Mouse (Mus musculus) thymus, adult 2 months (tissue): ENCODE data around the gene Hspb8.

Experiments
- CTCF ChIP-seq: fragments of 200-500 bp; IDR thresholded peaks from 2 replicates; pipeline ENCODE4 v1.5.1; 2012; ENCODE audit warnings: mild to moderate bottlenecking, control low read depth, low read length, moderate library complexity, borderline replicate concordance; ENCODE audit not compliant: control insufficient read depth, poor library complexity, insufficient read depth; ENCODE audit errors: extremely low read depth
- POLR2A ChIP-seq: fragments of 200-500 bp; IDR thresholded peaks from 2 replicates; pipeline ENCODE4 v1.6.1; 2012; ENCODE audit warnings: mild to moderate bottlenecking, low read length, control low read depth, moderate library complexity; ENCODE audit not compliant: control insufficient read depth, poor library complexity, insufficient read depth; ENCODE audit errors: extremely low read depth

DNA sequence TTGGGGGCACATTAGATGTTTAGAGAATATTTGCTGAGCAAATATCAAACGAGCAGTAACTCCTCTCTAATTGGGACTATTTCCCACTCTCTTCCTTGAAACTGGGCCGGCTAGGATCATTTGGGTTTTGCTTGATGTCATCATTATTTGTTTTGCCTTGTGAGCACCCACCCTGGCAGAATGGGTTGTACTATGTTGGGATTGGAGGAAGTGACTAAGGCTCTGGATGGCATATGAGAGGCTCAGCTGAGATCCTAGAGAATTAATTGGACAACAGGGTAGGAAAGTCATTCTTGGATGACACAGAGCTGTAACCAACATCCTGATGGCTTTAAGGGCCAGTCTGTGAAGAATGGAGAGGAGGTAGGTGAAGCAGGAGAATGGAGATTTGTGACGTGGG lies 16.2 kb downstream of the Hspb8 start:
- TF ChIP-seq CTCF (no peak), POLR2A (no peak)
